Mouse (Mus musculus) urinary bladder, postnatal 36 days (tissue): ENCODE results near the gene Hykk.
A peak's percentile ranks its signal among the peaks of the same experiment; 100 is the strongest.
"Not testable (repeated sequence)": the region's sequence is repeated elsewhere in the genome, so short reads cannot be mapped to it uniquely, and the experiment has no call there.

Experiments
- DNase-seq, 2 experiments: peaks; one replicate each; pipeline ENCODE4 v3.0.0; 2022; ENCODE audit warnings: low spot score in 2 of 2, mixed read lengths in 1 of 2

Gene Hykk

DNA sequence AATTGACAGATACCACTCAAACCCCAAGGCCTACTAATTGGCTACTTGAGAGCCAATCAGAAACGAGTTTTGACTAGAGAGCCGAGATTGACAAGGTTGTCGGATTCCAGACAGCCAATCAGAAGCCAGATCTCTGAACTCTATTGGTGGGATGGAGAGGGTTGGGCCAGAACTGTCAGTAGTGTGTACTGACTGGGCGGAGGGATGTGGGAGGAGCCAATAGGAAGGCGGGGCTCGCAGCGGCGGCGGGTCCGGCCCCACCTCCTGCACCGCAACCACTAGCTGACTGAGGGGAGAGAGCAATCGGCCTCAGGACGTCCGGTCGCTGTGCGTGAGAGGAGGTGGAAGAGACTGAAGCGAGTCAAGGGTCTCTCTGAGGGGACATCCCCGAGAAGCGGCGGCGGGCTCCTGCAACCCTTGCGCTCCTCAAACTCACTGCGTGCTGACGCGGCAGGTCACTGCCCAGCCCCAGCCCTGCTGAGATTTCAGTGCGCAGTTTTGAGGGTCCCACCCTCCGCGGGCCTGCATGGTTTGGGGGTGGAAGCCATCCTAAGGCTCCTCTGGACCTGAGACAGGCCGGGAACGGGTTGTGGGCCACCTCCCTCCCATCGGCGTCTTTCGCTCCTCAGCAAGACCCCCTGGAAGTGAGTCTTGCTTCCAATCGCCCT lies at the start of gene Hykk:
TSS of gene Hykk (plus strand) at position 274 of the 668 bp plus-strand sequence.
- peak; percentile 71 to 87 for DNase-seq

DNA sequence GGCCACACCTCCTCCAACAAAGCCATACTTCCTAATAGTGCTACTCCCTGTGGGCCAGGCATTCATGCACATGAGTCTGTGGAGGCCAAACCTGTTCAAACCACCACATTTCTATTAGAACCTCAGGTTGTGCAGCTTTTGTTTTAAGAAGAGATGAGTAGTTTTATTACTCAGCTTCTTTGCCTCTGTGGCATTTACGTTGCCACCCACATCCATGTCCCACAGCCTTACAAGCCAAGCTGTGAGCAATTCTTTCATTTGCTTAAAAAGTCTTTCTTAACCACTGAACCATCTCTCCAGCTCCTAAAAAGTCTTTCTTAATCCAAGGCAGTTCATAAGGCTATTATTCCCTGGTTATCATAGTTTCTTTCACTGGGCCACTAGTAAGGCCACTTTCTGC lies 38.3 kb upstream of the Hykk start:
- no peak for DNase-seq

- no peak for DNase-seq
These were observed 25.0 kb upstream of the Hykk start for GRCm38 (mm10) chr9:54892111-54892510.

- DNase-seq, result no peak
These were observed 20.0 kb upstream of the Hykk start for GRCm38 (mm10) chr9:54897097-54897496.

DNA sequence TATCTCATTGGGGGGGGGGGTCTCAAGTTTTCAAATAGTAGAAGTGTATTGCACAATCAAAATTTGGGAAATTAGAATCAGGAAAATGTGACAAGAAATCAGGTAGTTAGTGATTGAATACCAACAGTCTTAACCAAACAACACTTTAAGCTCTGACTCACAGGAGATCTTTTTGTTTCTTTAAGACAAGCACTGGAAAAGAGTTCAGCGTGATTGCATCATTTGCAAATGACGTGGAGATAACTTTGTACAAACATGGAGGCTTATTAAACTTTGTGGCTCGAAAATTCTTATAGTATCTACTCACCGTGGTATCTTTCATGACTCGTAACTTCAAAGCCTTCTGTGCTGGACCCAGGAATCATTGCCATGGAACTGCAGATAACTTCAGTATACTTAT lies 7.6 kb upstream of the Hykk start:
- DNase-seq, result no peak

DNA sequence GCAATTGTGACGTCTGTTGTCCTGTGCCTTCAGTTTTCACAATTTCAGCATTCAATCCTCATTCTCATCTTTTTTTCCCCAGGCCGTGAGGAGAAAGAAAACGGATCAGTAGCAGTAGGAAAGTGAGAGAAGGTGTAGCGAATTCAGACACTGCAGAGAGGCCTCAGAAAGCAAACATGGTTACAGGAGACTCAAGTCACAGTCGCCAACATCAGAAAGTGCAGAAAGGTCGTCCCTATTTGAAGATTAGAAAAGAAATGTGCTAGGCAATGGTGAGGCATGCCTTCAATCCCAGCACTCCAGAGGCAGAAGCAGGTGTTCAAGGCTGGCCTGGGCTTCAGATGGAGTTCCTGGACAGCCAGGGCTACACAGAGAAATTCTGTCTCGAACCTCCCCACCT lies 1.5 kb upstream of the Hykk start:
- DNase-seq, result no peak

GRCm38 (mm10) chr9:54916401-54916800 lies 682 bp upstream of the Hykk start:
- DNase-seq, result no peak

DNA sequence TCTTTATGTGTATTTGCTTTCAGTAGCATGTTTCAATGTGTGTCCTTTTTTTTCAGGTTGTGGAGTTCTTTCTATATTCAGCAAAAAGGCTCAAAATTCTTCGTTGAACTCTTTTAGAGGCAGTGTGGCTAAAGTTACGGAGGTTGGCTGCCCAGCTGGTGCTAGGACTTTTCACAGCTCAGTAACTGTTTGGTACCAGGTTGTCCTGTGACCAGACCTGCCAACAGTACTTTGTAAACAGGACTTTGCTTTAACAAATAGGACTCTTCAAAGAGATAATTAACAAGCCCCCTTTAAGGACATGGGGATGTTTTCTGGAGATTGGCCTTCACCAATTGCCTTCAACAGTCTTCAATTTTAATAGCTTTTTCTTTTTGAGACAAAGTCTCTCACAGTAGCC lies 1.1 kb downstream of the Hykk start:
- no peak for DNase-seq

DNA sequence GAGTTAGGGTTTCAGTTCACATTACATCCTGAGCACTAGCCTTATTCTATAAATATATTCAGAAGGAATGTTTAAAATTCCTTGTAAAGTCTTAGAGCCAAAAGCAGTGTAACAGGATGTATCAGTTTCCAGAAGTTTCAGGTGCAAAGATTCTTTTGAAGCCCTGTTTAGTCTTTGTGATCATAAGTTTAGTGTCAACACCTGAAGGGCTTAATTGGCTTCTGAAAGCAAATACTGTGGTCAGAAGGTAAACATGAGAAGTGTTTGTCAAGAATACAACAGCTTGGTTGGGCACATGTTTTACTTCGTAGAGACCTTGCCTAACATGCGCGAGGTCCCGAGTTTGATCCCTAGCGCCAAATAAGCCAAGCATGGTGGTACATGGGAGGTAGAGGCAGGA lies 1.7 kb downstream of the Hykk start:
- DNase-seq, result no peak

DNA sequence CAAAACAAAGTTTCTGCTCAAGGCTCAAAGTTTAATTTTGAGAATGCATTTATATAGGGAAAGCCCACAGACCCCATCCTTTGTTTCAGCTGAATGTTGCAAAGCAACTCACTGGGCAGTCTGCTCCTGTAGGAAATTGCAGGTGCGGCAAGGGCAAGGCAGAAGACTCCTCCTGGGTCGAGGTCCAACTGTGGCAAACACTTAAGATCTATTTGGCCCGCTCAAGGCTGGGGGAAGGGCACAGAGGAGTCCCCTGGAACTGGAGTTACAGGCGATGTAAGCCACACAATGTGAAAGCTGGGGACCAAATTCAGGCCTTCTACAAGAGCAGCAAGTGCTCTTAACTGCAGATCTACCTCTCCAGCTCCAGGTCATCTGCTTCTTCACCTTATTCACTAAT lies 2.9 kb downstream of the Hykk start:
- DNase-seq, result no peak

DNA sequence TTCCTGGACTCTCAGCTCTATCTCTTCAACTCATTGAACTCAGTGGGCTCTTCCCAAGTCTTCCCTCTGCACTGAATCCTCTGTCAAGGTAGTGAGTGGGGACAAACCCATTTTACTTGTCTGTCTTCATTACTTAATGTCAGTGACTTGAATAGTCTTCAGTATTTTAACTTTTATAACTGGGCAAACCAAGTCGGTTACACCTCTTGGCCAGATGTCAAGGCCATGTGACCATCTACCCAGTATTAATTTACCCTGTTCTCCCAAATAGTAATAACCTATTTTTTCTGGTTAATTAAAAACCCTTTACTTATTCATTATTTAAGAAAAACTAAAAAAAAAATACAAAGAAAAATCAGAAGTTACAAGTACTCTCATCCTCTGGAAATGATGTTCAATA lies 13.7 kb downstream of the Hykk start:
- DNase-seq, result no peak

- DNase-seq, result no peak
These were observed 14.7 kb downstream of the Hykk start for GRCm38 (mm10) chr9:54931765-54932164.

GRCm38 (mm10) chr9:54932379-54932778 lies 15.3 kb downstream of the Hykk start:
- DNase-seq, result no peak

DNA sequence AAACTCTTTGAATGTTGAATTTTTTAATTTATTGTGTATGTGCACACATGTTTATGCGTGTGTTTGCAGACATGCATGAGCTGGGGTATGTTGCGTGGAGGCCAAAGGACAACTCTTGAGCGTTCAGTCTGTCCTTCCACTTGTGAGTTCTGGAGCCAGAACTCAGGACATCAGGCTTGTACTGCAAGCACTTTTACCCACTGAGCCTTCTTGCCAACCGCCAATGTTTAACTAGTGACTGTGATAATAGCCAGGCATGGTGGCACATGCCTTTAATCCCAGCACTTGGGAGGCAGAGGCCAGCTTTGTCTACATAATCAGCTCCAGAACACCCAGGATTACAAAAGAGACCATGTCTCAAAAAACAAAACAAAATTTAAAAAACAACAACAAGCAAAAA lies 25.0 kb downstream of the Hykk start:
- peak; percentile 13 to 21 for DNase-seq

- DNase-seq, result no peak
These were observed 27.4 kb downstream of the Hykk start for GRCm38 (mm10) chr9:54944467-54944866.

GRCm38 (mm10) chr9:54946256-54946655 lies 29.2 kb downstream of the Hykk start:
- no peak for DNase-seq

- no peak for DNase-seq
These were observed 32.4 kb downstream of the Hykk start for GRCm38 (mm10) chr9:54949465-54949864.

DNA sequence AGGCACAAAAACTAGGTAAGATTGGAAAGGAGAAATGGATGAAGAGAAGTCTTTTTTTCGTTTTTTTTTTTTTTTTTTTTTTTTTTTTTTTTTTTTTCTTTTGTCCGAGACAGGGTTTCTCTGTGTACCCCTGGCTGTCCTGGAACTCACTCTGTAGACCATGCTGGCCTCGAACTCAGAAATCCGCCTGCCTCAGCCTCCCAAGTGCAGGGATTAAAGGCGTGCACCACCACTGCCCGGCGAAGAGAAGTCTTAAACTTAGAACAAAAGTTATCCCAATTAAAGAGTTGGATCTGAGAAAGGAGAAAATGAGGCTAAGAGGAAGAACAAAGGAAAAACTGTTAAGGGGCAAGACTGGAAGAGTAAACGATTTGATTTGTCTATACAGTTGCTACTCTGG lies 33.1 kb downstream of the Hykk start:
- DNase-seq, result not testable (repeated sequence)

DNA sequence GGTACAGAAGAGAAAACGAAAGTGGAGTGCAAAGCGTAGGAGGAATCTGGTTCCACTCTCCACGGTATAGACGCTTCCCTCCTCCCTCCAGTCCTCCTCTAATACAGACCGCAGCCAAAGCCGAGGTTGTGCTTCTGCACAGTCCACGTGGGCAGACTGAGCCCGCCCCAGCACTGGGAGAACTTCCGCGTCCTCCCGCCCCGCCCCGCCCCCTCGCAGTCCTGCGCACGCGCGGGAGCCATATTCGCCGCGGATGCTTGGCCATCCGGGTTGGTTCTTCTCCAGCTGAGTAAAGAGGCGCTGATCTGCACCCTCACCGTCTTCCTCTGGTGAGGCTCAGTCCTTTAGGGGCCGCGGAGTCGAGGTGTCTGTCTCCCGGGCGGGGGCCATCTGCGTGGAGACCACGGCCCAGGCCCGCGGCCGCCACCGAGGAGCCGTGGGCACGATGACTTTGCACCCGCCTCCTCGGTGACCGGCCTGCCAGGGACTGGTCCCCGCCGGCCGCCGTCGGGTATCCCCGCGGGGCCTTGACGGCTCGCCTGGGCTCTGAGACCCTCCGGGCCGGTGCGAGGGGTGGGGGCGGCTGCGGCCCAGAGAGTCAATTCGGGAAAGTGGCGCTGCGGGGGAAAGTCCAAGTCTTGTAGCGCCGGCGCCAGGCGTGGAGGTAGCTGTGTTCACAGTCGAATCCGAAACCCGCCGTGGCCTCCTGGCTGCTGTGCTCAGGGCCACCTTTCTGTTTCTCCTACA lies 33.7 kb downstream of the Hykk start, which contains the start of the genes Psma4 and AY074887:
TSS of gene Psma4 (plus strand) at position 216 of the 747 bp plus-strand sequence.
TSS of gene AY074887 (minus strand) at position 424 of the 747 bp plus-strand sequence.
- DNase-seq, result peak; percentile 85 to 91

DNA sequence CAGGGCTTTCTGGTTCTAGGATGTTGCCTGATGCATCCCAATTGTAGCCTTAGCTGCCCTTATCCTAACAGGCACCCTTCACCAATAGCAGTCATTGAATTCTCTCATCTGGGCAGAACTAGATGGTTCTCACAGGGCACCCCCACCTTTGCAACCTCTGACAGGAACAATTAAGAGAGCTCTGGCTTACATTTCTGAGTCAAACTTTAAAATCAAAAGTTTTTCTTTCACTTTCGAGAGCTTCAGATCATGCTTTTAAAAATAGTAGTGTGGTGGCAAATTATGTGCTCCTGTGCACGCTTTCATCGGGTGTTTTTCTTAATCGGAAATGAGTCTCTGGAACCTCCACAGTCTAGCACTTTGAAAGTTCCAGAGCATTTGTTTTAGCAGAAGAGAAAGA lies 44.0 kb downstream of the Hykk start:
- DNase-seq, result no peak

GRCm38 (mm10) chr9:54963669-54964068 lies 46.6 kb downstream of the Hykk start:
- DNase-seq, result no peak

DNA sequence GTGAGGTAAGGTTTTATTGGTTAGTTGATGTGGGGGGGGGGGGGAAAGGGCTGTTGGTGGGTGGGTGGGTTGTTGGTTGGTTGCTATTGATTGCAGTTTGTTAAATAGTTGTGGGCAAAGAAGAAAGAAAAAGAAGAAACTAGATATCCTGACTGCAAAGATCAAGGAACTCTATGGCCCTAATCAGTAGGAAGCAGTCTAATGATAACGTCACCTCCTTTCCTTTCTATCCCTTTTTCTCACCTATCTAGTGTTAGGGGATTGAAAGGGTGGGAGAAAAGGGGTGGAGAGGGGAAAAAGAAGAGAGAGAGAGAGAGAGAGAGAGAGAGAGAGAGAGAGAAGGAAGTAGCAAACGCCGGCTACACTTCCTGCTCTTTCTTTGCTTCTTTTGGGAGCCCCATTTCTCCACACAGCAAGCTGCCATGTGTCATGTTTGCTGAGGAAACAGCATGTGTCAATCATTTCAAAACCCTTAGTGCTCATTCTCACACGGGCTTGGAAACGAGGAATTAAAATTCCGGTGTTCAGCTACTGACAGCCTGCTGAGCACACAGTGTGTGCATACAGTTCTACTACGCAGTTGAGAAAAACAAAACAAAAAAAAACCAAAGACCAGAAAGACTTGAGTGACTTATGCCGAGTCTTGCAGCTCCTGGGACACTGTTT lies 53.0 kb downstream of the Hykk start:
- DNase-seq, result no peak

- DNase-seq, result no peak
These were observed 63.6 kb downstream of the Hykk start, which contains the start of gene Chrna5 for GRCm38 (mm10) chr9:54980674-54981073. Gene Chrna5, plus strand, starts transcription at chr9:54980880.
